In genomic region chr1:152903591-152904135, GRCm38 (mm10) we compare ENCODE assay signal across 8 mouse cellular contexts. TPM values are rescaled to one million over a fixed set of nuclear protein-coding genes. Genes with fewer than 3 reads are reported as not detected.
DNase-seq lines count a peak whose midpoint lies in the region; ATAC-seq lines count a peak whose summit lies in the region.

No protein-coding gene starts in this region.

- peak overlapping the region; percentile 89 for H3K4me2 ChIP-seq in neural tube, embryonic 11.5 days (ENCODE audit: low read depth)
- H3K4me2 ChIP-seq in embryonic facial prominence, embryonic 14.5 days (ENCODE audit: low read depth, low read length) = peak overlapping the region; percentile 93
- H3K4me2 ChIP-seq in intestine, embryonic 14.5 days (ENCODE audit: low read length) = peak overlapping the region; percentile 98
- peak overlapping the region; percentile 87 for H3K4me2 ChIP-seq in midbrain, embryonic 13.5 days (replicated peaks)

- H3K9me3 ChIP-seq in neural tube, embryonic 11.5 days (ENCODE audit: control insufficient read depth, low read length) = no peaks in the 10 kb centered on the region
- H3K9me3 ChIP-seq in embryonic facial prominence, embryonic 14.5 days (ENCODE audit: control insufficient read depth, low read length) = no peaks in the 10 kb centered on the region
- H3K9me3 ChIP-seq in intestine, embryonic 14.5 days (ENCODE audit: control insufficient read depth, low read length) = no peaks in the 10 kb centered on the region
- no peaks in the 10 kb centered on the region for H3K9me3 ChIP-seq in midbrain, embryonic 13.5 days

- no peak for DNase-seq in cerebellum, postnatal 4 days (ENCODE audit: low spot score in 2 of 2)
- DNase-seq in neural tube, embryonic 11.5 days (ENCODE audit: low spot score) = peak; percentile 61
- no peak for DNase-seq in neural tube, embryonic 10.5 days (ENCODE audit: extremely low spot score, low spot score)
- DNase-seq in embryonic facial prominence, embryonic 14.5 days (ENCODE audit: low spot score) = peak; percentile 23
- no peak for DNase-seq in intestine, embryonic 14.5 days (ENCODE audit: low spot score)
- no peak for DNase-seq in yolk sac, embryonic 10.5 days (ENCODE audit: low spot score)

- peak overlapping the region; percentile 81 for H3K27ac ChIP-seq in neural tube, embryonic 11.5 days (ENCODE audit: low read depth, low read length)
- H3K27ac ChIP-seq in embryonic facial prominence, embryonic 14.5 days (replicated peaks; ENCODE audit: low read depth, low read length) = peak overlapping the region; percentile 99
- peak overlapping the region; percentile 97 for H3K27ac ChIP-seq in intestine, embryonic 14.5 days (ENCODE audit: low read depth)
- H3K27ac ChIP-seq in midbrain, embryonic 13.5 days = peak overlapping the region; percentile 99

- ATAC-seq in cerebellum, adult (ENCODE audit: insufficient number of reproducible peaks, low FRiP score, low TSS enrichment) = peak; percentile 42
- ATAC-seq in neural tube, embryonic 11.5 days (ENCODE audit: insufficient read depth, low FRiP score, low TSS enrichment) = peak; percentile 24
- peak; percentile 5; the same call in 1 of the 2 replicates for ATAC-seq in embryonic facial prominence, embryonic 14.5 days (ENCODE audit: low read depth)
- no peak; the same call in 1 of the 2 replicates for ATAC-seq in intestine, embryonic 14.5 days (replicated peaks; ENCODE audit: low FRiP score, low TSS enrichment, low read depth)
- ATAC-seq in midbrain, embryonic 13.5 days = peak; percentile 57

- H3K9ac ChIP-seq in neural tube, embryonic 11.5 days (ENCODE audit: low read length) = peak overlapping the region; percentile 58
- H3K9ac ChIP-seq in embryonic facial prominence, embryonic 14.5 days (ENCODE audit: low read depth, low read length) = peak overlapping the region; percentile 87
- H3K9ac ChIP-seq in intestine, embryonic 14.5 days (ENCODE audit: low read length) = peak overlapping the region; percentile 97
- H3K9ac ChIP-seq in midbrain, embryonic 13.5 days (replicated peaks) = peak overlapping the region; percentile 71

- peak overlapping the region; percentile 98 for H3K4me3 ChIP-seq in neural tube, embryonic 11.5 days (ENCODE audit: low read depth, low read length)
- peak overlapping the region; percentile 72 for H3K4me3 ChIP-seq in embryonic facial prominence, embryonic 14.5 days (ENCODE audit: low read depth, low read length)
- peak overlapping the region; percentile 94 for H3K4me3 ChIP-seq in intestine, embryonic 14.5 days (ENCODE audit: low read depth, low read length)
- peak overlapping the region; percentile 89 for H3K4me3 ChIP-seq in midbrain, embryonic 13.5 days (replicated peaks)

- H3K36me3 ChIP-seq in neural tube, embryonic 11.5 days (ENCODE audit: control insufficient read depth, insufficient read depth, low read length) = no peaks in the 10 kb centered on the region
- no peaks in the 10 kb centered on the region for H3K36me3 ChIP-seq in embryonic facial prominence, embryonic 14.5 days (ENCODE audit: control insufficient read depth, insufficient read depth, low read length)
- H3K36me3 ChIP-seq in intestine, embryonic 14.5 days (ENCODE audit: control insufficient read depth, insufficient read depth, low read length) = 0 out of 2 replicates have a peak, but pooled peaks cover 5% of the 10 kb centered on the region
- H3K36me3 ChIP-seq in midbrain, embryonic 13.5 days = no peaks in the 10 kb centered on the region

- H3K27me3 ChIP-seq in neural tube, embryonic 11.5 days (ENCODE audit: control insufficient read depth, insufficient read depth, low read length) = no peaks in the 10 kb centered on the region
- H3K27me3 ChIP-seq in embryonic facial prominence, embryonic 14.5 days (replicated peaks; ENCODE audit: control insufficient read depth, insufficient read depth, low read length) = no peaks in the 10 kb centered on the region
- no peaks in the 10 kb centered on the region for H3K27me3 ChIP-seq in intestine, embryonic 14.5 days (replicated peaks; ENCODE audit: control insufficient read depth, insufficient read depth, low read length)
- H3K27me3 ChIP-seq in midbrain, embryonic 13.5 days = no peaks in the 10 kb centered on the region

- peaks cover 9% of the 10 kb centered on the region; the same call in 1 of the 2 replicates for H3K4me1 ChIP-seq in neural tube, embryonic 11.5 days (ENCODE audit: control insufficient read depth, insufficient read depth, low read length)
- H3K4me1 ChIP-seq in embryonic facial prominence, embryonic 14.5 days (ENCODE audit: control insufficient read depth, insufficient read depth, low read length) = peaks cover 13% of the 10 kb centered on the region
- H3K4me1 ChIP-seq in intestine, embryonic 14.5 days (replicated peaks; ENCODE audit: control insufficient read depth, insufficient read depth, low read length) = peaks cover 12% of the 10 kb centered on the region
- H3K4me1 ChIP-seq in midbrain, embryonic 13.5 days (replicated peaks) = peaks cover 20% of the 10 kb centered on the region

- under 1% methylated on average over 36 of the region's 36 CpGs for WGBS in neural tube, embryonic 11.5 days
- WGBS in embryonic facial prominence, embryonic 14.5 days = under 1% methylated on average over 34 of the region's 36 CpGs
- under 1% methylated on average over 36 of the region's 36 CpGs for WGBS in intestine, embryonic 14.5 days
- WGBS in midbrain, embryonic 13.5 days = under 1% methylated on average over 36 of the region's 36 CpGs

RNA-seq across cellular contexts. Expression of gene Smg7, which starts 1.2 kb away (rescaled TPM):
- polyA plus RNA-seq in neural tube, embryonic 11.5 days (2014; fragmentation: Nextera tagmentation; extraction: Ambion mirVana) = 47.2 and 53.9 TPM in 2 replicates
- 29.5 and 31.6 TPM in 2 replicates for polyA plus RNA-seq in embryonic facial prominence, embryonic 14.5 days (2014; fragmentation: Nextera tagmentation; extraction: Ambion mirVana)
- polyA plus RNA-seq in intestine, embryonic 14.5 days (2014; fragmentation: Nextera tagmentation; extraction: Ambion mirVana) = 32.9 and 34.8 TPM in 2 replicates
- polyA plus RNA-seq in midbrain, embryonic 13.5 days (2015; fragmentation: Nextera tagmentation; extraction: Ambion mirVana) = 36.5 and 36.9 TPM in 2 replicates

RNA-seq across cellular contexts. Expression of gene Nmnat2, which starts 51.1 kb away (rescaled TPM):
- polyA plus RNA-seq in neural tube, embryonic 11.5 days (2014; fragmentation: Nextera tagmentation; extraction: Ambion mirVana) = 41.3 and 47.7 TPM in 2 replicates
- 3.7 and 5.3 TPM in 2 replicates for polyA plus RNA-seq in embryonic facial prominence, embryonic 14.5 days (2014; fragmentation: Nextera tagmentation; extraction: Ambion mirVana)
- 2.0 and 3.5 TPM in 2 replicates for polyA plus RNA-seq in intestine, embryonic 14.5 days (2014; fragmentation: Nextera tagmentation; extraction: Ambion mirVana)
- 62.3 and 66.8 TPM in 2 replicates for polyA plus RNA-seq in midbrain, embryonic 13.5 days (2015; fragmentation: Nextera tagmentation; extraction: Ambion mirVana)

Comparison
In these comparisons a context has a peak if more than half of its experiments do, and no peak if none do; other contexts are left out.
1. DNase-seq: peak in neural tube, embryonic 11.5 days (single experiment) and embryonic facial prominence, embryonic 14.5 days (single experiment); none in cerebellum, postnatal 4 days (0 of 2), neural tube, embryonic 10.5 days (single experiment), intestine, embryonic 14.5 days (single experiment) and yolk sac, embryonic 10.5 days (single experiment).
2. Peak in every context shown above with its lines, with median percentiles within 50 percentile points of each other: H3K27ac ChIP-seq, H3K4me2 ChIP-seq, H3K4me3 ChIP-seq and H3K9ac ChIP-seq.